Mouse (Mus musculus) spleen, adult 2 months (tissue): ENCODE data around the gene Dxo.
"Not testable (repeated sequence)": the region's sequence is repeated elsewhere in the genome, so short reads cannot be mapped to it uniquely, and the experiment has no call there.

Source experiments
- CTCF ChIP-seq: fragments of 200-500 bp; IDR thresholded peaks from 2 replicates; pipeline ENCODE4 v1.5.1; 2011; ENCODE audit warnings: mild to moderate bottlenecking, inconsistent platforms; ENCODE audit not compliant: insufficient read depth, insufficient read length, insufficient replicate concordance; ENCODE audit errors: extremely low read depth
- POLR2A ChIP-seq: fragments of 200-500 bp; IDR thresholded peaks from 2 replicates; pipeline ENCODE4 v1.6.1; 2011; ENCODE audit warnings: low read depth, low read length, inconsistent platforms

GRCm38 (mm10) chr17:34803367-34803766 is 33.5 kb upstream of the Dxo start:
- not testable (repeated sequence) for TF ChIP-seq CTCF, POLR2A
